Mouse (Mus musculus) embryo, embryonic 11.5 days (tissue): ENCODE data around the gene Col3a1.

ENCODE experiments used
- DNase-seq: peaks from one replicate; pipeline ENCODE4 v3.0.0-alpha.2; 2012; ENCODE audit warnings: low read depth, low spot score

The Col3a1 gene

GRCm38 (mm10) chr1:45381866-45382265, 70.5 kb downstream of the Col3a1 start:
- no peak for DNase-seq
